Mouse (Mus musculus) ES-Bruce4 (cell line): ENCODE results near the gene Plgrkt.

Experiments
- CTCF ChIP-seq: IDR thresholded peaks from one replicate; pipeline ENCODE4 v1.8.1; 2011; ENCODE audit warnings: low read depth, low read length
- EP300 ChIP-seq: IDR thresholded peaks from 2 replicates; pipeline ENCODE4 v1.6.1; 2011; ENCODE audit warnings: low read depth, low read length; ENCODE audit not compliant: insufficient read depth
- POLR2A ChIP-seq: IDR thresholded peaks from one replicate; pipeline ENCODE4 v1.8.1; 2011; ENCODE audit warnings: low read length; ENCODE audit not compliant: insufficient read depth

GRCm38 (mm10) chr19:29334068-29334745, 33.0 kb downstream of the Plgrkt start, which contains the start of gene Rln1:
- no peak for TF ChIP-seq POLR2A
- no peak for TF ChIP-seq CTCF
- TF ChIP-seq EP300, result no peak
